Mouse (Mus musculus): ENCODE data around the gene Zfp994.
A peak's percentile ranks its signal among the peaks of the same experiment; 100 is the strongest.
"Not testable (repeated sequence)": the region's sequence is repeated elsewhere in the genome, so short reads cannot be mapped to it uniquely, and the experiment has no call there.

Zfp994 gene

GRCm38 (mm10) chr17:22225422-22226012 lies at the start of gene Zfp994:
Zfp994 (minus strand) TSS chr17:22225616.
- DNase-seq (ENCODE audit: inconsistent age in 2 of 2, low spot score in 1 of 2): peak; percentile 94 to 99

GRCm38 (mm10) chr17:22230701-22231100 lies 5.3 kb upstream of the Zfp994 start:
- not testable (repeated sequence) for DNase-seq (ENCODE audit: inconsistent age in 2 of 2, low spot score in 1 of 2)

GRCm38 (mm10) chr17:22225015-22225414 lies 401 bp downstream of the Zfp994 start:
- DNase-seq (ENCODE audit: inconsistent age in 2 of 2, low spot score in 1 of 2): peak in 1 of 2 experiments; percentile 33

GRCm38 (mm10) chr17:22165722-22166294 lies 59.6 kb downstream of the Zfp994 start, which contains the start of gene Zfp947:
Zfp947 (minus strand) TSS chr17:22166190.
- DNase-seq (ENCODE audit: inconsistent age in 2 of 2, low spot score in 1 of 2): peak; percentile 48 to 86

- DNase-seq (ENCODE audit: inconsistent age in 2 of 2, low spot score in 1 of 2): peak in 1 of 2 experiments; percentile 4
Measured at GRCm38 (mm10) chr17:22165304-22165703, 60.1 kb downstream of the Zfp994 start.

GRCm38 (mm10) chr17:22153951-22154350 lies 71.5 kb downstream of the Zfp994 start:
- DNase-seq (ENCODE audit: inconsistent age in 2 of 2, low spot score in 1 of 2): not testable (repeated sequence)
